In the genomic region with DNA sequence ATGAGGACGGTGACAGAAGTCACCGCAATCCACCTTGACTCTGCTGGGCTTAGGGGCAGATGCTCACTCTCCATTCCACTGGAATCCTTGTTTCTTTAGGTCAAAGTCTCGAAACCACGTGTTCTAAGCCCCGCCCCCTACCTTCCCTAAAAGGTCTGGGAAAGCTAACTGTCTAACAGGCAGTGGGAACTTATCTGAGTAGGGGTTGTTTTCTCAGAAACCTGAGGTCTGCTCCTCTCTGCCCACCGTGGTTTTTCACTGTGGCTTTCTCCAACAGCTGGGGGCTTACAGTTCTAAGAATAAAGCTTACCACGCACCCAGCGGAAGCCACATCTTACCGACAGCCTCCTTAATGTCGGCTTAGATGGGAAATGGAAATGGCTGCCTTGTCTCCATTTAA, we compare ENCODE assay signal across 10 mouse cellular contexts. TPM values are rescaled to one million over a fixed set of nuclear protein-coding genes. Genes with fewer than 3 reads are reported as not detected.
A peak's percentile ranks its signal among the peaks of the same experiment; 100 is the strongest.
DNase-seq lines count a peak whose midpoint lies in the region; ATAC-seq lines count a peak whose summit lies in the region.
"Had no signal": no experiment of that assay in that cellular context is flagged by ENCODE, and none has a peak within 500 bp of the region (broad histone marks: within the 10 kb centered on the region; RNA-seq: fewer than 3 reads in every experiment).

No protein-coding gene starts in this region.

- H3K27me3 ChIP-seq in liver, embryonic 13.5 days = peaks cover 14% of the 10 kb centered on the region; the same call in 1 of the 2 replicates

- peak; percentile 32 for DNase-seq in embryo, embryonic 11 days
- no peak for DNase-seq in embryo, embryonic 9.5 days (ENCODE audit: extremely low spot score)
- DNase-seq in 416B (ENCODE audit: low read depth) = peak; percentile 82
- no peak for DNase-seq in liver, embryonic 13.5 days
- no peak for DNase-seq in cerebellum, adult 11 months
- DNase-seq in spleen, postnatal 14 days (ENCODE audit: low spot score in 2 of 2) = no peak
- DNase-seq in urinary bladder, adult 2 months (ENCODE audit: low spot score) = no peak
- DNase-seq: adrenal gland, postnatal 10 days had no signal

- H3K9me3 ChIP-seq in liver, embryonic 13.5 days (replicated peaks) = no peaks in the 10 kb centered on the region
- H3K9me3 ChIP-seq: midbrain, embryonic 12.5 days had no signal

- H3K4me3 ChIP-seq in liver, embryonic 13.5 days (replicated peaks) = no peak overlapping the region
- H3K4me3 ChIP-seq: midbrain, embryonic 12.5 days had no signal

- H3K36me3 ChIP-seq in liver, embryonic 13.5 days = peaks cover 5% of the 10 kb centered on the region; the same call in 1 of the 2 replicates

- H3K4me2 ChIP-seq in liver, embryonic 13.5 days = peak overlapping the region; percentile 39
- H3K4me2 ChIP-seq: midbrain, embryonic 12.5 days had no signal

- peak; percentile 36 for ATAC-seq in inflammation-experienced regulatory T-cells, adult 6 months
- ATAC-seq in liver, embryonic 13.5 days (ENCODE audit: low read depth) = no peak

- peaks cover 36% of the 10 kb centered on the region for H3K4me1 ChIP-seq in liver, embryonic 13.5 days (replicated peaks)

- peak overlapping the region; percentile 48 for H3K27ac ChIP-seq in liver, embryonic 13.5 days
- H3K27ac ChIP-seq: midbrain, embryonic 12.5 days had no signal

- 13% methylated on average over 10 of the region's 10 CpGs for WGBS in liver, embryonic 13.5 days (ENCODE audit: insufficient replicate concordance)

- no peak overlapping the region for H3K9ac ChIP-seq in liver, embryonic 13.5 days
- H3K9ac ChIP-seq: midbrain, embryonic 12.5 days had no signal

RNA-seq across cellular contexts. Expression of gene Ldhal6b, which starts 12.0 kb away (rescaled TPM):
- polyA plus RNA-seq in inflammation-experienced regulatory T-cells, adult 6 months (2017; shearing (Covaris generic)) = not detected
- polyA plus RNA-seq in liver, embryonic 13.5 days (2015; fragmentation: Nextera tagmentation; extraction: Ambion mirVana) = not detected in 2 replicates
- 0.36 and 0.49 TPM in 2 replicates for polyA plus RNA-seq in urinary bladder, adult 2 months (2012; rRNA removed)

RNA-seq across cellular contexts. Expression of gene Tmem242, which starts 33.5 kb away (rescaled TPM):
- polyA plus RNA-seq in inflammation-experienced regulatory T-cells, adult 6 months (2017; shearing (Covaris generic)) = 10 to 100 TPM; 73.0 to 74.1 (median 73.9) TPM
- polyA plus RNA-seq in liver, embryonic 13.5 days (2015; fragmentation: Nextera tagmentation; extraction: Ambion mirVana) = 54.1 and 55.9 TPM in 2 replicates
- 34.2 and 47.5 TPM in 2 replicates for polyA plus RNA-seq in urinary bladder, adult 2 months (2012; rRNA removed)

Comparison
In these comparisons a context has a peak if more than half of its experiments do, and no peak if none do; other contexts are left out.
1. DNase-seq: peak in embryo, embryonic 11 days (single experiment) and 416B (single experiment); none in embryo, embryonic 9.5 days (single experiment), liver, embryonic 13.5 days (single experiment), cerebellum, adult 11 months (single experiment), spleen, postnatal 14 days (0 of 2) and urinary bladder, adult 2 months (single experiment).